Mouse (Mus musculus) intestine, postnatal 0 days (tissue): ENCODE measurements around the gene Ccdc177. TPM values are rescaled to one million over a fixed set of nuclear protein-coding genes. Genes with fewer than 3 reads are reported as not detected.
A peak's percentile ranks its signal among the peaks of the same experiment; 100 is the strongest.

Source experiments
- ATAC-seq: fragments of 200-750 bp; cut with Nextera tagmentation; 2 replicates; pipeline ENCODE4 v1.8.0; 2017; ENCODE audit warnings: mild to moderate bottlenecking, moderate TSS enrichment, moderate library complexity
- H3K27ac ChIP-seq: fragments of 300-500 bp; sonication (generic); 2 replicates; pipeline ENCODE4 v1.5.1; 2014; ENCODE audit warnings: mild to moderate bottlenecking, low read depth, low read length, moderate library complexity
- H3K27me3 ChIP-seq: fragments of 300-500 bp; sonication (generic); replicated peaks from 2 replicates; pipeline ENCODE4 v1.6.1; 2014; ENCODE audit warnings: low read length, mixed read lengths; ENCODE audit not compliant: control insufficient read depth, insufficient read depth
- H3K36me3 ChIP-seq: fragments of 300-500 bp; sonication (generic); 2 replicates; pipeline ENCODE4 v1.6.1; 2014; ENCODE audit warnings: mild to moderate bottlenecking, moderate library complexity; ENCODE audit not compliant: control insufficient read depth, insufficient read depth
- H3K4me1 ChIP-seq: fragments of 300-500 bp; sonication (generic); replicated peaks from 2 replicates; pipeline ENCODE4 v1.6.1; 2014; ENCODE audit warnings: antibody characterized with exemption, low read length, mixed read lengths; ENCODE audit not compliant: control insufficient read depth, insufficient read depth
- H3K4me2 ChIP-seq: fragments of 300-500 bp; sonication (generic); replicated peaks from 2 replicates; pipeline ENCODE4 v1.6.1; 2014; ENCODE audit warnings: low read depth, mild to moderate bottlenecking, moderate library complexity
- H3K4me3 ChIP-seq: fragments of 300-500 bp; sonication (generic); 2 replicates; pipeline ENCODE4 v1.5.1; 2014; ENCODE audit warnings: low read depth, low read length
- H3K9ac ChIP-seq: fragments of 300-500 bp; sonication (generic); 2 replicates; pipeline ENCODE4 v1.6.1; 2014; ENCODE audit warnings: mild to moderate bottlenecking, low read depth, low read length
- H3K9me3 ChIP-seq: fragments of 300-500 bp; sonication (generic); 2 replicates; pipeline ENCODE4 v1.6.1; 2016; ENCODE audit warnings: mixed run types; ENCODE audit not compliant: control insufficient read depth
- CTCF ChIP-seq: sonication (generic); IDR thresholded peaks from 2 replicates; pipeline ENCODE4 v1.5.1; 2016; ENCODE audit warnings: low read depth, mild to moderate bottlenecking, control low read depth, antibody characterized with exemption, moderate library complexity
- WGBS: fragments of 180-500 bp; shearing (Covaris S2); extraction: QIAGEN DNeasy Blood & Tissue Kit; methylation state at CpG from one replicate; pipeline ENCODE4 v1.1.7; 2014; 5-methylcytosine and 5-hydroxymethylcytosine counted together
- polyA plus RNA-seq: library from polyadenylated mRNA; unstranded; fragments of >200 nt; fragmentation: Nextera tagmentation; extraction: Ambion mirVana; gene quantifications from 2 replicates; pipeline ENCODE4 v1.2.1, GENCODE M21; 2015

Gene Ccdc177
- polyA plus RNA-seq, 1 experiment from 2014 or later: 0.03 TPM

GRCm38 (mm10) chr12:80800156-80800555 is 39.7 kb upstream of the Ccdc177 start:
- no peak overlapping the region for H3K9ac ChIP-seq
- H3K4me2 ChIP-seq: no peak overlapping the region
- no peaks in the 10 kb centered on the region for H3K9me3 ChIP-seq
- H3K4me1 ChIP-seq: peaks cover 4% of the 10 kb centered on the region
- H3K27ac ChIP-seq: no peak overlapping the region
- no peak for TF ChIP-seq CTCF
- H3K36me3 ChIP-seq: peaks cover 4% of the 10 kb centered on the region; the same call in 1 of the 2 replicates
- H3K4me3 ChIP-seq: no peak overlapping the region
- H3K27me3 ChIP-seq: no peaks in the 10 kb centered on the region
- 94% methylated on average over 3 of the region's 3 CpGs for WGBS
- no peak for ATAC-seq

DNA sequence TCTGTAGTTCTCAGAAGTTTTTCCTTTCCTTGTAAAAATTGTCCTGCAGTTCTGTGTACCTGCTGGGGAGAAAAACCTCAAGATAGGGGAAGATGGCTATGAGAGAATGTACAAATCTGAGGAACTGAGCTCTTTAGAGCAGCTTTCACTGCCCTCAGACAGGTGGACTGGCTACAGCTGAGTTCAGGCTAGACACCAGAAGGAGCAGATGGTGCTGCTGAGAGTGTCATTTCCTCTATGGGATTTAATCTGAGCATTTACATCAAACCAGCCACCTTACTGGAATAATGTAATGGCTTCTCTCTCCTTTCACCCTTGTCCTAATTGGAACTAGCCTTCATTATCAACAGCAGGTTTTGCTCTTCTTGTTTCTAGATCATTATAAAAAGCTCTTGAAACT is 37.8 kb upstream of the Ccdc177 start:
- no peak overlapping the region for H3K4me3 ChIP-seq
- H3K4me1 ChIP-seq: peaks cover 8% of the 10 kb centered on the region; the same call in 1 of the 2 replicates
- no peak for TF ChIP-seq CTCF
- H3K9me3 ChIP-seq: no peaks in the 10 kb centered on the region
- H3K36me3 ChIP-seq: no peaks in the 10 kb centered on the region
- no peak overlapping the region for H3K4me2 ChIP-seq
- no peak overlapping the region for H3K27ac ChIP-seq
- ATAC-seq: no peak
- H3K9ac ChIP-seq: no peak overlapping the region
- H3K27me3 ChIP-seq: no peaks in the 10 kb centered on the region

GRCm38 (mm10) chr12:80794935-80795785 is 34.7 kb upstream of the Ccdc177 start:
- Histone ChIP-seq H3K9me3 (no peaks in the 10 kb centered on the region), H3K4me3 (no peak overlapping the region), H3K27me3 (no peaks in the 10 kb centered on the region), H3K36me3 (no peaks in the 10 kb centered on the region), H3K4me1 (0 out of 2 replicates have a peak, but pooled peaks cover 11% of the 10 kb centered on the region), H3K27ac (no peak overlapping the region), H3K9ac (no peak overlapping the region), H3K4me2 (no peak overlapping the region)
- ATAC-seq: no peak
- no peak for TF ChIP-seq CTCF
- WGBS: 66% methylated on average over 2 of the region's 2 CpGs

- no peak for TF ChIP-seq CTCF
- no peak overlapping the region for H3K27ac ChIP-seq
- 96% methylated on average over 4 of the region's 4 CpGs for WGBS
- ATAC-seq: no peak
- H3K9ac ChIP-seq: no peak overlapping the region
- H3K4me3 ChIP-seq: no peak overlapping the region
- H3K4me1 ChIP-seq: peaks cover 16% of the 10 kb centered on the region; the same call in 1 of the 2 replicates
- no peaks in the 10 kb centered on the region for H3K36me3 ChIP-seq
- no peaks in the 10 kb centered on the region for H3K27me3 ChIP-seq
- H3K9me3 ChIP-seq: no peaks in the 10 kb centered on the region
- H3K4me2 ChIP-seq: no peak overlapping the region
Measured at GRCm38 (mm10) chr12:80794522-80794921, 34.0 kb upstream of the Ccdc177 start.

DNA sequence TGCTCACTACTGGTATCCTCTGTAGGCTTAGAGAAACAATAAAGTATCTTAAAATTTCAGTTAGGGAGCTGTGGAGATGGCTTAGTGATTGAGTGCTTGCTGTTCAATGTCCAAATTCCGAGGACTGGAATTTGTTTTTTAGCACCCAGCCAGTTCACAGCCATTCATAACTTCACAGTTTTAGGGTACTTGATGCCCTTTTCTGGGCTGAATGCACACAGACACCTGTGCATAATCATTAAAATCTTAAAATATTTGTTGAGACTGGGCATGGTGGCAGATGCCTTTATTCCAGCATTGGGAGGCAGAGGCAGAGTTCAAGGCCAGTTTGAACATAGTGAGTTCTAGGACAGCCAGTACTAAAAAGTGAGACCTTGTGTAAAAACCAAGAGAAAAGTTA is 33.0 kb upstream of the Ccdc177 start:
- no peak for TF ChIP-seq CTCF
- Histone ChIP-seq H3K9ac (no peak overlapping the region), H3K4me2 (no peak overlapping the region), H3K9me3 (no peaks in the 10 kb centered on the region), H3K4me1 (peaks cover 16% of the 10 kb centered on the region; the same call in 1 of the 2 replicates), H3K36me3 (no peaks in the 10 kb centered on the region), H3K27me3 (no peaks in the 10 kb centered on the region), H3K27ac (no peak overlapping the region), H3K4me3 (no peak overlapping the region)
- ATAC-seq: no peak
- WGBS: 73% methylated on average over 1 of the region's 1 CpGs

- H3K27me3 ChIP-seq: no peaks in the 10 kb centered on the region
- H3K4me3 ChIP-seq: no peak overlapping the region
- no peak for ATAC-seq
- WGBS: 49% methylated on average over 5 of the region's 5 CpGs
- H3K4me2 ChIP-seq: peak overlapping the region; percentile 71
- H3K9ac ChIP-seq: no peak overlapping the region
- H3K4me1 ChIP-seq: peaks cover 16% of the 10 kb centered on the region; the same call in 1 of the 2 replicates
- H3K27ac ChIP-seq: 0 out of 2 replicates have a peak overlapping the region, but pooled peaks have one; percentile 28
- no peak for TF ChIP-seq CTCF
- no peaks in the 10 kb centered on the region for H3K9me3 ChIP-seq
- H3K36me3 ChIP-seq: no peaks in the 10 kb centered on the region
Measured at GRCm38 (mm10) chr12:80792867-80793266, 32.4 kb upstream of the Ccdc177 start.
